Mouse (Mus musculus) A20 (cell line): ENCODE measurements around the gene Yme1l1.

Source experiments
- DNase-seq: peaks from one replicate; pipeline ENCODE4 v3.0.0-alpha.2; 2011; ENCODE audit warnings: low read depth, low spot score

The Yme1l1 gene

GRCm38 (mm10) chr2:23155777-23156607 lies at the start of gene Yme1l1, which contains the start of gene Mastl:
Gene Yme1l1 (plus strand): TSS chr2:23156369.
Gene Mastl (minus strand): TSS chr2:23156024.
- peak; percentile 99 for DNase-seq

- no peak for DNase-seq
These were observed 36.6 kb upstream of the Yme1l1 start for GRCm38 (mm10) chr2:23119573-23119972.

- DNase-seq = no peak
These were observed 959 bp upstream of the Yme1l1 start for GRCm38 (mm10) chr2:23155199-23155621.

GRCm38 (mm10) chr2:23156608-23157081 lies 476 bp downstream of the Yme1l1 start:
- no peak for DNase-seq

GRCm38 (mm10) chr2:23172305-23172704 lies 16.1 kb downstream of the Yme1l1 start:
- DNase-seq = peak; percentile 34

GRCm38 (mm10) chr2:23194366-23194765 lies 38.2 kb downstream of the Yme1l1 start:
- DNase-seq = no peak

GRCm38 (mm10) chr2:23201034-23201433 lies 44.9 kb downstream of the Yme1l1 start:
- no peak for DNase-seq

GRCm38 (mm10) chr2:23202900-23203670 lies 46.9 kb downstream of the Yme1l1 start:
- DNase-seq = no peak

- peak; percentile 27 for DNase-seq
These were observed 50.9 kb downstream of the Yme1l1 start, which contains the start of gene 4931423N10Rik for GRCm38 (mm10) chr2:23207070-23207526. Gene 4931423N10Rik (plus strand): TSS chr2:23207476.

- DNase-seq = no peak
These were observed 57.5 kb downstream of the Yme1l1 start for GRCm38 (mm10) chr2:23213661-23214060.

GRCm38 (mm10) chr2:23225199-23225598 lies 69.0 kb downstream of the Yme1l1 start:
- DNase-seq = no peak

- DNase-seq = no peak
These were observed 72.3 kb downstream of the Yme1l1 start for GRCm38 (mm10) chr2:23228463-23228862.

GRCm38 (mm10) chr2:23234065-23234773 lies 78.0 kb downstream of the Yme1l1 start:
- DNase-seq = no peak
